Mouse (Mus musculus) C2C12 (cell line): ENCODE measurements around the gene Ercc6l. TPM values are rescaled to one million over a fixed set of nuclear protein-coding genes. Genes with fewer than 3 reads are reported as not detected.

Source experiments
- H3K27me3 ChIP-seq: one replicate; pipeline ENCODE4 v1.6.1; 2011; ENCODE audit not compliant: control insufficient read depth, insufficient read depth, insufficient read length
- H3K36me3 ChIP-seq: one replicate; pipeline ENCODE4 v1.6.1; 2011; ENCODE audit not compliant: control insufficient read depth, insufficient read depth
- H3K4me3 ChIP-seq: one replicate; pipeline ENCODE4 v1.5.1; 2011; ENCODE audit warnings: mild to moderate bottlenecking, control low read depth; ENCODE audit not compliant: poor library complexity, insufficient read depth, severe bottlenecking
- H3K79me2 ChIP-seq: one replicate; pipeline ENCODE4 v1.6.1; 2011; ENCODE audit not compliant: control insufficient read depth, insufficient read depth
- H3K79me3 ChIP-seq: one replicate; pipeline ENCODE4 v1.6.1; 2011; ENCODE audit warnings: low read depth, control low read depth
- H3ac ChIP-seq: one replicate; pipeline ENCODE3; 2011; ENCODE audit warnings: low read depth; ENCODE audit not compliant: control insufficient read depth, insufficient read length
- CEBPB ChIP-seq: IDR thresholded peaks from one replicate; pipeline ENCODE4 v1.6.1; 2011; ENCODE audit warnings: low read depth, mild to moderate bottlenecking, control low read depth, moderate library complexity
- CTCF ChIP-seq: IDR thresholded peaks from one replicate; pipeline ENCODE4 v1.5.1; 2011; ENCODE audit not compliant: control insufficient read depth, insufficient read depth, insufficient read length
- FOSL1 ChIP-seq: IDR thresholded peaks from one replicate; pipeline ENCODE4 v1.8.0; 2011; ENCODE audit warnings: mild to moderate bottlenecking, low read length; ENCODE audit not compliant: poor library complexity, insufficient read depth, severe bottlenecking
- MAX ChIP-seq: IDR thresholded peaks from one replicate; pipeline ENCODE4 v1.6.1; 2011; ENCODE audit warnings: mild to moderate bottlenecking, control low read depth
- MYOD1 ChIP-seq: IDR thresholded peaks from one replicate; pipeline ENCODE4 v1.6.1; 2011; ENCODE audit warnings: low read depth; ENCODE audit not compliant: control insufficient read depth, insufficient read length
- MYOG ChIP-seq: IDR thresholded peaks from one replicate; pipeline ENCODE4 v1.6.1; 2011; ENCODE audit not compliant: control insufficient read depth, insufficient read length; ENCODE audit errors: extremely low read depth
- USF1 ChIP-seq: IDR thresholded peaks from one replicate; pipeline ENCODE4 v1.6.1; 2011; ENCODE audit warnings: low read depth, mild to moderate bottlenecking, control low read depth, moderate library complexity
- polyA plus RNA-seq: library from polyadenylated mRNA; unstranded; fragments of >200 nt; fragmentation: generic; extraction: Trizol; gene quantifications from one replicate; pipeline ENCODE4 v1.2.1, GENCODE M21; 2012; ENCODE audit warnings: missing spikeins

The Ercc6l gene
- polyA plus RNA-seq, 1 experiment: 6.2 TPM

GRCm38 (mm10) chrX:102182575-102182974 lies 25.7 kb upstream of the Ercc6l start:
- Histone ChIP-seq H3ac (no peak overlapping the region), H3K4me3 (no peak overlapping the region), H3K36me3 (peaks cover 42% of the 10 kb centered on the region), H3K79me3 (peaks cover 24% of the 10 kb centered on the region), H3K79me2 (peaks cover 28% of the 10 kb centered on the region), H3K27me3 (no peaks in the 10 kb centered on the region)
- no peak for TF ChIP-seq CEBPB
- TF ChIP-seq CTCF: no peak
- no peak for TF ChIP-seq FOSL1
- TF ChIP-seq USF1: no peak
- TF ChIP-seq MYOD1: no peak
- TF ChIP-seq MYOG: no peak
- no peak for TF ChIP-seq MAX

- H3K79me2 ChIP-seq: no peaks in the 10 kb centered on the region
- H3K79me3 ChIP-seq: no peaks in the 10 kb centered on the region
- H3K36me3 ChIP-seq: no peaks in the 10 kb centered on the region
- H3K27me3 ChIP-seq: no peaks in the 10 kb centered on the region
- TF ChIP-seq MAX (no peak), FOSL1 (no peak), MYOD1 (no peak), CEBPB (no peak), USF1 (no peak), CTCF (no peak), MYOG (no peak)
- H3ac ChIP-seq: no peak overlapping the region
- no peak overlapping the region for H3K4me3 ChIP-seq
Measured at GRCm38 (mm10) chrX:102175538-102176287, 18.8 kb upstream of the Ercc6l start.

- no peaks in the 10 kb centered on the region for H3K36me3 ChIP-seq
- H3K79me2 ChIP-seq: no peaks in the 10 kb centered on the region
- no peak for TF ChIP-seq MAX
- TF ChIP-seq USF1: no peak
- no peak for TF ChIP-seq MYOD1
- TF ChIP-seq MYOG: no peak
- TF ChIP-seq FOSL1: no peak
- TF ChIP-seq CEBPB: no peak
- TF ChIP-seq CTCF: no peak
Measured at GRCm38 (mm10) chrX:102170900-102171299, 14.0 kb upstream of the Ercc6l start.

GRCm38 (mm10) chrX:102170135-102170534 lies 13.2 kb upstream of the Ercc6l start:
- no peak overlapping the region for H3ac ChIP-seq
- H3K27me3 ChIP-seq: no peaks in the 10 kb centered on the region
- no peak overlapping the region for H3K4me3 ChIP-seq
- H3K36me3 ChIP-seq: no peaks in the 10 kb centered on the region
- H3K79me2 ChIP-seq: no peaks in the 10 kb centered on the region
- no peak for TF ChIP-seq USF1
- no peak for TF ChIP-seq MYOD1
- TF ChIP-seq FOSL1: no peak
- no peak for TF ChIP-seq MAX
- TF ChIP-seq MYOG: no peak
- TF ChIP-seq CEBPB: no peak
- no peak for TF ChIP-seq CTCF
- H3K79me3 ChIP-seq: no peaks in the 10 kb centered on the region

More at GRCm38 (mm10) chrX:102170900-102171299, 14.0 kb upstream of the Ercc6l start:
- H3K27me3 ChIP-seq: no peaks in the 10 kb centered on the region
- H3K4me3 ChIP-seq: no peak overlapping the region
- no peaks in the 10 kb centered on the region for H3K79me3 ChIP-seq
- no peak overlapping the region for H3ac ChIP-seq

- Histone ChIP-seq H3K4me3 (no peak overlapping the region), H3K36me3 (no peaks in the 10 kb centered on the region), H3ac (no peak overlapping the region), H3K27me3 (no peaks in the 10 kb centered on the region), H3K79me2 (no peaks in the 10 kb centered on the region), H3K79me3 (no peaks in the 10 kb centered on the region)
- TF ChIP-seq CEBPB (no peak), MYOG (no peak), MAX (no peak), CTCF (no peak), MYOD1 (no peak), FOSL1 (no peak)
Measured at GRCm38 (mm10) chrX:102169724-102170123, 12.8 kb upstream of the Ercc6l start.

GRCm38 (mm10) chrX:102166986-102167385 lies 10.1 kb upstream of the Ercc6l start:
- Histone ChIP-seq H3K4me3 (no peak overlapping the region), H3K36me3 (no peaks in the 10 kb centered on the region), H3K27me3 (no peaks in the 10 kb centered on the region), H3K79me3 (no peaks in the 10 kb centered on the region), H3ac (no peak overlapping the region), H3K79me2 (no peaks in the 10 kb centered on the region)
- no peak for TF ChIP-seq CEBPB
- TF ChIP-seq CTCF: no peak
